Mouse (Mus musculus) C2C12 (cell line): ENCODE data around the gene Chac2.

Source experiments
- CTCF ChIP-seq: IDR thresholded peaks from one replicate; pipeline ENCODE4 v1.5.1; 2011; ENCODE audit not compliant: control insufficient read depth, insufficient read depth, insufficient read length
- MYOD1 ChIP-seq: IDR thresholded peaks from one replicate; pipeline ENCODE4 v1.6.1; 2011; ENCODE audit warnings: low read depth; ENCODE audit not compliant: control insufficient read depth, insufficient read length
- USF1 ChIP-seq: IDR thresholded peaks from one replicate; pipeline ENCODE4 v1.6.1; 2011; ENCODE audit warnings: low read depth, mild to moderate bottlenecking, control low read depth, moderate library complexity

GRCm38 (mm10) chr11:30998199-30998598 is 12.0 kb upstream of the Chac2 start:
- TF ChIP-seq CTCF (no peak), MYOD1 (no peak), USF1 (no peak)
